Mouse (Mus musculus) intestine, embryonic 15.5 days (tissue): ENCODE results near the gene Gtsf1. TPM values are rescaled to one million over a fixed set of nuclear protein-coding genes. Genes with fewer than 3 reads are reported as not detected.

ENCODE experiments used
- ATAC-seq: fragments of 200-750 bp; cut with Nextera tagmentation; 2 replicates; pipeline ENCODE4 v1.8.0; 2017; ENCODE audit warnings: moderate TSS enrichment, moderate library complexity
- H3K27ac ChIP-seq: fragments of 300-500 bp; sonication (generic); 2 replicates; pipeline ENCODE4 v1.5.1; 2015; ENCODE audit warnings: mild to moderate bottlenecking, inconsistent platforms
- H3K27me3 ChIP-seq: fragments of 300-500 bp; sonication (generic); replicated peaks from 2 replicates; pipeline ENCODE4 v1.6.1; 2015; ENCODE audit warnings: inconsistent platforms
- H3K36me3 ChIP-seq: fragments of 300-500 bp; sonication (generic); 2 replicates; pipeline ENCODE4 v1.6.1; 2015; ENCODE audit warnings: inconsistent platforms
- H3K4me1 ChIP-seq: fragments of 300-500 bp; sonication (generic); replicated peaks from 2 replicates; pipeline ENCODE4 v1.6.1; 2015; ENCODE audit warnings: inconsistent platforms
- H3K4me2 ChIP-seq: fragments of 300-500 bp; sonication (generic); replicated peaks from 2 replicates; pipeline ENCODE4 v1.6.1; 2015; ENCODE audit warnings: mild to moderate bottlenecking, inconsistent platforms
- H3K4me3 ChIP-seq: fragments of 300-500 bp; sonication (generic); replicated peaks from 2 replicates; pipeline ENCODE4 v1.5.1; 2015; ENCODE audit warnings: inconsistent platforms
- H3K9ac ChIP-seq: fragments of 300-500 bp; sonication (generic); 2 replicates; pipeline ENCODE4 v1.6.1; 2015; ENCODE audit warnings: inconsistent platforms
- H3K9me3 ChIP-seq: fragments of 300-500 bp; sonication (generic); 2 replicates; pipeline ENCODE4 v1.6.1; 2016; ENCODE audit warnings: inconsistent platforms
- WGBS: fragments of 180-500 bp; shearing (Covaris S2); methylation state at CpG from one replicate; pipeline ENCODE4 v1.1.7; 2015; 5-methylcytosine and 5-hydroxymethylcytosine counted together
- polyA plus RNA-seq: library from polyadenylated mRNA; unstranded; fragments of >200 nt; fragmentation: Nextera tagmentation; extraction: Ambion mirVana; gene quantifications from 2 replicates; pipeline ENCODE4 v1.2.1, GENCODE M21; 2015

The Gtsf1 gene
- polyA plus RNA-seq, 1 experiment from 2014 or later: not detected

DNA sequence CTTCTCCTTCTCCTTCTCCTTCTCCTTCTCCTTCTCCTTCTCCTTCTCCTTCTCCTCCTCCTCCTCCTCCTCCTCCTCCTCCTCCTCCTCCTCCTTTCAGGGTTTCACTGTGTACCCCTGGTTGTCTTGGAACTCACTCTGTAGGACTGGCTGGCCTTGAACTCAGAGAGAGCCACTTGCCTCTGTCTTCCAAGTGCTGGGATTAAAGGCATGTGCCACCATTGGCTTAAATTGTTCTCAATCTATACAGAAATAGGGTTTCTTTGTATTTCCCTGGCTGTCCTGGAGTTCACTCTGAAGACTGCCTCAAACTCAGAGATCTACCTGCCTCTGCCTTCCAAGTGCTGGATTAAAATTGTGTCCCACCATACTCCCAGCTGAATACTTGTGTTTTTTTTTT lies 57.8 kb downstream of the Gtsf1 start:
- H3K4me2 ChIP-seq: no peak overlapping the region
- peaks cover 11% of the 10 kb centered on the region for H3K4me1 ChIP-seq
- no peaks in the 10 kb centered on the region for H3K36me3 ChIP-seq
- no peak overlapping the region for H3K4me3 ChIP-seq
- no peaks in the 10 kb centered on the region for H3K27me3 ChIP-seq
- no peaks in the 10 kb centered on the region for H3K9me3 ChIP-seq
- H3K27ac ChIP-seq: no peak overlapping the region
- no peak for ATAC-seq
- H3K9ac ChIP-seq: no peak overlapping the region

DNA sequence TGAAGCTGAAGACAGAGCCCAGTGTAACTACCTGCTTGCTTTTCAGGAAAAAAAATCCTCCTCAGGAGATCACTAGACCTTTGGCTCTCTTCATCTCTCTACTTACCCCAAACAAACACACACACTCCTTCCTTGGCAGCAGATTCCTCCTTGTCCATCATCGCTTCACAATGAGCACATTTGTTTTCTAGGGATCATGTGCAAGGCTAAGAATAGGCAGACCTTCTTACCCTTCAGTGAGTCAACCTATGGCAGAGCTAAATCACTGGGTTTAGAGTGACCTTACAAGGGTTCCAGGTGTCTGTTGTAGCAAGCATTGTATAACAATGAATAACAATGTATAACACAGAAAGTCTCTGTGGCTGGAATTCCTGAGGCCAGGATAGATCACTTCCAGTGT lies 58.5 kb downstream of the Gtsf1 start:
- ATAC-seq: no peak
- peaks cover 12% of the 10 kb centered on the region for H3K4me1 ChIP-seq
- H3K9me3 ChIP-seq: no peaks in the 10 kb centered on the region
- 92% methylated on average over 1 of the region's 1 CpGs for WGBS
- H3K27me3 ChIP-seq: no peaks in the 10 kb centered on the region
- H3K36me3 ChIP-seq: no peaks in the 10 kb centered on the region
- no peak overlapping the region for H3K9ac ChIP-seq
- no peak overlapping the region; the same call in 1 of the 2 replicates for H3K27ac ChIP-seq
- no peak overlapping the region for H3K4me3 ChIP-seq
- no peak overlapping the region for H3K4me2 ChIP-seq

DNA sequence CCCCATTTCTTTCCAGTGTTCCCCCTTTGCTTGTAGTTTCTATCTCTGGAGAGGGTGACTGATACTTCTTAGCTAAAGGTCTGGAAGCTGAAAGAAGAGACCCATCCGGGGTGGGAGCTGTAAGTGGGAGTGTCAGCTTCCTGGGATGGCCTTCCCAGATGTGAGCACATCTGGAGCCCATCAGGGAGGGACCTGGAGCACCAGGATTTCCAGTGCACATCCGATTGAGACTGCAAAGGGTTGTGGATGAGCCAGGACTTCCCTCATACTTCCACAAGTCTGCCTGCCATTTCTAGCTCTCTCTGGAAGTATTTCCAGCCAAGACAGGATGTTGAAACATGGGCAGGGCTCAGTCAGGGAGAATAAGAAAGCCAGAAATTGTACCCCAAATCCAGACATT lies 59.1 kb downstream of the Gtsf1 start:
- no peak overlapping the region for H3K4me2 ChIP-seq
- H3K4me1 ChIP-seq: peaks cover 11% of the 10 kb centered on the region; the same call in 1 of the 2 replicates
- no peaks in the 10 kb centered on the region for H3K9me3 ChIP-seq
- WGBS: 26% methylated on average over 2 of the region's 2 CpGs
- ATAC-seq: no peak
- H3K27ac ChIP-seq: peak overlapping the region; percentile 27; the same call in 1 of the 2 replicates
- H3K9ac ChIP-seq: no peak overlapping the region
- no peaks in the 10 kb centered on the region for H3K27me3 ChIP-seq
- no peak overlapping the region for H3K4me3 ChIP-seq
- H3K36me3 ChIP-seq: no peaks in the 10 kb centered on the region

DNA sequence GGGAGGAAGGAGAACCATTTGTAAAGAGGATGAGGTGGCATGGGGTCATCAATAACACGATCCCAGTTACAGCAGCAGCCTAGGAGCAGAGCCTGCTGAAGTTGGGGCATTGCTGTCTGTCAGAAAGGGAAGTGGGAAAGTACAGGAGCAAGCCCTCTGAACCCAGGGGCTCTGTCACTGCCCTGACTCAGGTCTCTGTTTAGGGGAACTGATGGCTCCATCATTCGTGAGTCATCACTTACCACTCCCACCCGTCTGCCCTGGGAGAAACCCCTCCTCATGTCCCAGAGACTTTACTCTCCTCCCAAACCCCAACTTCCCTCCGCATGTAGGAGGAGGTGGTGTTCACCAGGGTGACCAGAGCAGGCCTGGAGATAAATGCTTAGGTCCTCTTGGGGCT lies 59.8 kb downstream of the Gtsf1 start:
- WGBS: 45% methylated on average over 4 of the region's 4 CpGs
- no peak for ATAC-seq

DNA sequence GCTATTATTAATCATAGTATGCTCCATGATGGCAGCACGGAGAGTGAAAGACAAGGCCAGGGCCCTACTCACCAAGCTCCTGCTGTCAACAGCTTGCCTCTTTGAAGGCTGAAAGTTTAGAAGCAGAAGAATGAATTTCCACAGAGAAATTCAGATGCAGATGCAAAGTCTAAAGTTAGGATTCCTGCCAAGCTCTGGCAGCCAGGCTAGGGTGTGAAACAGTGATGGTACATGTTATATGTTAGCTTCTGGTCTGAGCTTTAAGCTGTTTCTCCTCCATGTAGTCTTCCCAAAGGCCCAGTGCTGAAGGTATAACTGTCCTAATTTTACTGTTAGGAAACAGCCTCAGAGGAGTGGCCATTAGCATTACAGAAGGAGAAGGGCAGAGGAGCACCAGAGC lies 61.1 kb downstream of the Gtsf1 start:
- Histone ChIP-seq H3K27me3 (no peaks in the 10 kb centered on the region), H3K4me3 (no peak overlapping the region), H3K4me1 (peaks cover 17% of the 10 kb centered on the region), H3K36me3 (no peaks in the 10 kb centered on the region), H3K9me3 (no peaks in the 10 kb centered on the region), H3K9ac (no peak overlapping the region), H3K27ac (no peak overlapping the region), H3K4me2 (no peak overlapping the region)
- no peak for ATAC-seq
- WGBS: 71% methylated on average over 1 of the region's 1 CpGs

More for the DNA sequence above, 59.8 kb downstream of the Gtsf1 start:
- H3K27ac ChIP-seq: no peak overlapping the region
- no peaks in the 10 kb centered on the region for H3K9me3 ChIP-seq
- peaks cover 11% of the 10 kb centered on the region; the same call in 1 of the 2 replicates for H3K4me1 ChIP-seq
- no peak overlapping the region for H3K4me2 ChIP-seq
- H3K9ac ChIP-seq: no peak overlapping the region
- no peaks in the 10 kb centered on the region for H3K27me3 ChIP-seq
- no peak overlapping the region for H3K4me3 ChIP-seq
- H3K36me3 ChIP-seq: no peaks in the 10 kb centered on the region

DNA sequence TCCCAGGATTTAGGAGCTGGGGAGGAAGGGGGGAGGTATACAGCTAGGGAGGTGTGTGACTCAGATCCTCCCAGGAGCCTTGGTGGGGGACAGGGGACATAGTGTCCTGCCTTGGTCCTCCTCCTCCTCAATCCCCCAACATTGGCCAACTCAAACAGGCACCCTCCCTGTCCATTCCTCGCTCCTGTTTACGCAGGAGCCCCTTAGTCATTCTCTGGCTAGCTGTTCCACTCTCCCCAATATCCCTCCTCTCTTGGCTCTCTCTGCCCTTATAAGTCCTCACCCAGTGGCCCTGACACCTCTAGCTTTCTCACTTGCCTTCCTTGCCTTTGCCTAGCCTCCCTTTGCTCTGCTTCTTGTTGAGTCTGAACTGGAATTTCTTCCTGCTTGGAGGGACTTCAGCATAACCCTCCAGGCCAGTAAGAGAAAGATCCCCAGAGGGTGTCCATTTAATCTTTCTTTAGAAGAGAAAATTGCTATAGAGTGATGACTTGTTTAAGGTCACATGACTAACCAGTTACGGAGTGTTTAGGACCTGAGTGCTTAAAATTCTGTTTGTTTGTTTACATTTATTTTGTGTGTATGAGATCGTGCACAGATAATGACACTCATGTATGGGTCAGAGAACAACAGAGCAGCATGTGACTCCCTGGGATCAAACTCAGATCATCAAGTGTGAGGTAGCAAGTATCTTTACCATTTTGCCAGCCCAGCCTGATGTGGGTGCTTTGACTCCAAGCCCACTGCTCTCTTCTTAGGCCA lies 61.9 kb downstream of the Gtsf1 start:
- Histone ChIP-seq H3K27me3 (no peaks in the 10 kb centered on the region), H3K36me3 (no peaks in the 10 kb centered on the region), H3K4me1 (peaks cover 18% of the 10 kb centered on the region), H3K9me3 (no peaks in the 10 kb centered on the region), H3K27ac (no peak overlapping the region), H3K4me2 (no peak overlapping the region), H3K9ac (no peak overlapping the region), H3K4me3 (no peak overlapping the region)
- no peak for ATAC-seq
- 76% methylated on average over 4 of the region's 4 CpGs for WGBS

DNA sequence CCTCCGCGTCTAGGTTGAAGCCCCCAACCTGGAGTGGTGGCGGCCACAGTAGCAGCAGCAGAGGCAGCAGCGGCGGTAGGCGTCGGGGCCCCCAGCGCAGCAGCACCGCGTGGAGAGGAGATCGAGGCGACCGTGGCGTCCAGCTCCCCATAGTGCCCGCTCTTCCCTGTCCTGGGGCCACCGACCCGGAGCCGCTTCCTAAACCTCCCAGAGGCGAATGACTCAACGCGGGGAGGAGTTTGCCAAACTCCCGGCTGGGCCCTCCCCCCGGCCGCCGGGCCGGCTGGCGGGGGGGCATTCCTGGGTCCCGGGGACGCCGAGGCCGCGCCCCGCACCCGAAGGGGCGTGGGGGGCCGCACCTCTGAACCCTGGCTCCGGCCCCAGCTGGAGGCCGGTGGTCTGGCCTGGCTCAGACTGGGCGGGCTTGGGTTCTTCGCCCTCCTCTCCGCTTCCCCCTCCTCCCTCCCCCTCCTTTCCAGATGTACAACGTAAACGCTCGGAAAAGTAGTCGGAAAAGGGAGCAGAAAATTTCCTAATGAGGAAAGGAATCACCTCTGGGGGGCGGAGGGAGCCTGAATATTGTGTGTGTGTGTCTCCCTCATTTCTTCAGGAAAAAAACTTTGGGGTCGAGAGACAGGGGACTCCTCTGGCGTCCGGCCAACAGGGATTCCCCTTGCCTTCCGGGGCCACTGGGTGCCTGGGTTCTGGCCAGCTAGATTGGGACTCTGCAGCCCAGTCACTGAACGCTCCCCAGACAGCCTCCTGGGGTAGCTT lies 63.7 kb downstream of the Gtsf1 start, which contains the start of gene Itga5:
TSS of gene Itga5 (minus strand) at position 388 of the 774 bp plus-strand sequence.
- peaks cover 19% of the 10 kb centered on the region for H3K4me1 ChIP-seq
- H3K27ac ChIP-seq: peak within 1 kb of the TSS; percentile 92
- H3K4me2 ChIP-seq: peak within 1 kb of the TSS; percentile 87
- ATAC-seq: peak; percentile 84
- no peaks in the 10 kb centered on the region for H3K27me3 ChIP-seq
- 1% methylated on average over 51 of the region's 51 CpGs for WGBS
- H3K9ac ChIP-seq: peak within 1 kb of the TSS; percentile 89
- H3K4me3 ChIP-seq: peak within 1 kb of the TSS; percentile 86
- no peaks in the 10 kb centered on the region for H3K9me3 ChIP-seq
- no peaks in the 10 kb centered on the region for H3K36me3 ChIP-seq

DNA sequence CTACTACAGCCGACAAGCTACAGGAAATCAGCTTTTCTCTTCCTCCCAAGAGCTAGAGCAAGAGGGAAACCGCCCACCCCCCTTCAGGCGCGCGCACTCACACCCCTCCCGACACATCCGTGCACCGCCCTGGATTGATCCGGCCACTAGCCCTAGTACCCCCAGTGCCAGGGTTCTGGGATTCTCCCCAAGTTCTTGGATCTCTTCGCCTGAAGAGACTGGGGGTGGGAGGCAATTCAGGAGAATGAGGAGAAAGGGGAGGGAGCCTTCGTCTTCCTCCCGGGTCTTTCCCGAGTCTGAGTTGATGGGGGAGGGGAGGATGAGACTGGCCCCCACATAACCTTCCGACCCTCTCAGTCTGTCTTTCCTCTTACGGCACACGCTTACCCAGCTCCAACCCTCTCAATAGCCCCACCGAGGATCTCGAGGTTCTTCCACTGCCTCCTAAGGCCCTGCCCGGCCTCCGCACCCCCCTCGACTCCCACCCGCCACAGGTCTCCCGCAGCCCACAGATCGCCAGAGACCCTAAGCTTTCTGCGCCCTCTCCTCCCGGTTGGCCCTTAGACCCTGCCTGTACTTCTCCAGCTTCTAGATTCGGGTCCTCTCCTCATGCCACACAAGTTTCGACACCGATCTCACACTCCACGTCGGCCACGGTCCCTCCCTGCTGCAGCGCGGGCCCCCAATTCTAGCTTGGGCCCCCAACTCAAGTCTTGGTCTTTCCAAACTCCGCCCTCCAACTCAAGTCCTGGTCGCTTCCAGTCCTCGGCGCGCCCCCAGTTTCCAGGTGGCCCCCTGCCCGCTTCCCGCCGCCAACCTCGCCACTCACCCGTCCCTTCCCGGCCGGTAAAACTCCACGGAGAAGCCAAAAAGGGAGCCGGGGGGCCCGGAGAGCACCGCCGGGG lies 64.5 kb downstream of the Gtsf1 start:
- Histone ChIP-seq H3K36me3 (no peaks in the 10 kb centered on the region), H3K4me2 (peak overlapping the region; percentile 87), H3K9me3 (no peaks in the 10 kb centered on the region), H3K9ac (peak overlapping the region; percentile 89), H3K4me3 (peak overlapping the region; percentile 86), H3K27me3 (no peaks in the 10 kb centered on the region), H3K27ac (peak overlapping the region; percentile 92), H3K4me1 (peaks cover 17% of the 10 kb centered on the region)
- ATAC-seq: peak; percentile 56
- under 1% methylated on average over 51 of the region's 51 CpGs for WGBS

DNA sequence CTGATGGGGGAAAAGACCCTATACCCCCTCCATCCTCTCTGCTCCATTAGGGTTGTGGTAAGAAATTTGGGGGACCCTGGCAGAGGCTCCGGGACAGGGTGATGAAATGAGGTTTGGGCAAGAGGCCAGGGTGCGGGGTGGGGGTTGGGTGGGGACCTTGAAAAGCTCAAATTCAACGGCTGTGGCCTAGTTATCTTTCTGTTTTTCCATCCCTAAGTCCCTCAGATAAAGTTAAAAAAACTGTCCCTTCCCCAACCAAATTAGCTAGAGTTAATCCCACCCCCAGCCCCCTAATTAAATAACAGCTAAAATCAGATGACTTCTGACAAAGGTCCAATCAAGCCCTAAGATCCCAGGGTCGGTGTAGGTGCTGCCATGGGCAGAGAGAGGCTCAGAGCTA lies 65.5 kb downstream of the Gtsf1 start:
- H3K9me3 ChIP-seq: no peaks in the 10 kb centered on the region
- 0 out of 2 replicates have a peak overlapping the region, but pooled peaks have one; percentile 92 for H3K27ac ChIP-seq
- no peaks in the 10 kb centered on the region for H3K36me3 ChIP-seq
- peak overlapping the region; percentile 86 for H3K4me3 ChIP-seq
- H3K9ac ChIP-seq: peak overlapping the region; percentile 89
- no peaks in the 10 kb centered on the region for H3K27me3 ChIP-seq
- 44% methylated on average over 4 of the region's 4 CpGs for WGBS
- ATAC-seq: no peak
- peaks cover 19% of the 10 kb centered on the region for H3K4me1 ChIP-seq
- peak overlapping the region; percentile 87 for H3K4me2 ChIP-seq

DNA sequence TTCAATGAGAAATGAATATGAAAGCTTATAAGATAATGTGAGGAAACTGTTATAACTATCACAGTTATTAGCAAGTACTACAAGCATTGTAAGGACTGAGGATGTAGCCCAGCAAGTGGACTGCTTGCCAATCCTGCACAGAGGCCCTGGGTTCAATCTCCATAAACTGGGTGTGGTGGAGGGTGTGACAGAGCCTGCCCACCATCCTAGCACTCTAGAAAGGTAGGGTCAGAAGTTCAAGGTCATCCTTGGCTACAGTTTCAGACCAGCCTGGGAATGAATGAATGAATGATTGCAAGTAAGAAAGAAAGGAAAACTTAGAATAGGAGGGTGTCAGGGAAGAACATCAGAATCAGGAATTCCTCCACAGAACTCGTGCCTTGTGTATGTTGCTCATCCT lies 66.5 kb downstream of the Gtsf1 start:
- no peak overlapping the region for H3K9ac ChIP-seq
- no peaks in the 10 kb centered on the region for H3K36me3 ChIP-seq
- peak overlapping the region; percentile 87; the same call in 1 of the 2 replicates for H3K4me2 ChIP-seq
- no peaks in the 10 kb centered on the region for H3K27me3 ChIP-seq
- 54% methylated on average over 1 of the region's 1 CpGs for WGBS
- H3K27ac ChIP-seq: no peak overlapping the region
- ATAC-seq: no peak
- H3K9me3 ChIP-seq: no peaks in the 10 kb centered on the region
- H3K4me1 ChIP-seq: peaks cover 27% of the 10 kb centered on the region
- H3K4me3 ChIP-seq: no peak overlapping the region

DNA sequence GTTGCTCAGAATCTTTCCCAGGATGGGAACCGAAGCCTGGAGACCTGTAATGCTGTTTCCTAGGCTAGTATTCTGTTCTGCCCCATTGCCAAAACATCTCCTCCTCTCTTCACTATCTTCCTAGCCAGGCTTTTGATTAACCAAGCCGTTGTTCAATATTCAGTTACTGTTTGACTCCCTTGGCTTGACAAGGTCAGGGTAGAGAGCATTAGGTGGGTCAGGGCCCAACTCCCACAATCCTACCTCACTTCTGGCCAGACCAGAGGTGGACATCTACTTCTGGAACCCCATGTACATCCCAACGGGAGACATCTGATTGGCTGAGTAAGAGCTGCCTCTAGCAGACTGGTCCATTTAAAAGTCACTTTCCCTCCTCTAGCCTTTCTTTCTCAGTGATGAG lies 67.3 kb downstream of the Gtsf1 start:
- H3K9ac ChIP-seq: no peak overlapping the region
- no peak overlapping the region for H3K4me3 ChIP-seq
- no peaks in the 10 kb centered on the region for H3K36me3 ChIP-seq
- no peak overlapping the region for H3K4me2 ChIP-seq
- no peaks in the 10 kb centered on the region for H3K27me3 ChIP-seq
- no peaks in the 10 kb centered on the region for H3K9me3 ChIP-seq
- peaks cover 33% of the 10 kb centered on the region for H3K4me1 ChIP-seq
- no peak overlapping the region for H3K27ac ChIP-seq
- WGBS: 68% methylated on average over 3 of the region's 3 CpGs
- ATAC-seq: no peak

DNA sequence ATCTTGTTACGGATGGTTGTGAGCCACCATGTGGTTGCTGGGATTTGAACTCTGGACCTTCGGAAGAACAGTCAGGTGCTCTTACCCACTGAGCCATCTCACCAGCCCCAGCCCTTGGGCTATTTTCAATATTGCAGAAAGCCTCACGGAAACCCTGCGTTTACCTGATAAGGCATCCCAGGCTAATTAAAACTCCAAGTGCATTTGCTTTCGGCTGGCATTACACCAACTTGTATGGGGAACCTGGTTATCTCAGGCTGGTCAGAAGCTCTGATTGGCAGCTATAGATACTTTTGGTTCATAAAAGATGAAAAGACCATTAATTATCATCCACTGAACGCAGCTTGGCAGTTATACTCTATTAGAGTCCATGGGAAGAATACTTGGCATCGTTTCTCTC lies 67.9 kb downstream of the Gtsf1 start:
- Histone ChIP-seq H3K27me3 (no peaks in the 10 kb centered on the region), H3K4me2 (no peak overlapping the region), H3K9me3 (no peaks in the 10 kb centered on the region), H3K36me3 (no peaks in the 10 kb centered on the region), H3K4me1 (peaks cover 32% of the 10 kb centered on the region), H3K27ac (no peak overlapping the region), H3K4me3 (no peak overlapping the region), H3K9ac (no peak overlapping the region)
- ATAC-seq: no peak
- WGBS: 88% methylated on average over 6 of the region's 7 CpGs
